Mouse (Mus musculus): ENCODE results near the gene Iqcn. TPM values are rescaled to one million over a fixed set of nuclear protein-coding genes. Genes with fewer than 3 reads are reported as not detected.

Iqcn gene
- polyA plus RNA-seq, 1 experiment from 2014 or later, result not detected

- Histone ChIP-seq H3K36me3 (no peaks in the 10 kb centered on the region), H3K4me3 (replicated peaks) (no peak overlapping the region), H3K9me3 (no peaks in the 10 kb centered on the region), H3K27ac (no peak overlapping the region), H3K27me3 (replicated peaks) (peaks cover 76% of the 10 kb centered on the region), H3K9ac (no peak overlapping the region), H3K4me2 (replicated peaks) (no peak overlapping the region), H3K4me1 (replicated peaks) (peaks cover 17% of the 10 kb centered on the region)
- no peak for ATAC-seq
- WGBS, result 58% methylated on average over 19 of the region's 19 CpGs
Observed at GRCm38 (mm10) chr8:70745691-70746220, 42.5 kb downstream of the Iqcn start.

- ATAC-seq, result no peak
- H3K4me1 ChIP-seq (replicated peaks), result peaks cover 17% of the 10 kb centered on the region
Observed at GRCm38 (mm10) chr8:70746676-70747075, 43.4 kb downstream of the Iqcn start.

GRCm38 (mm10) chr8:70747211-70747890 is 44.1 kb downstream of the Iqcn start:
- H3K9me3 ChIP-seq, result no peaks in the 10 kb centered on the region
- H3K4me1 ChIP-seq (replicated peaks), result peaks cover 17% of the 10 kb centered on the region
- H3K9ac ChIP-seq, result no peak overlapping the region
- H3K4me2 ChIP-seq (replicated peaks), result no peak overlapping the region
- no peak overlapping the region for H3K27ac ChIP-seq
- no peak overlapping the region for H3K4me3 ChIP-seq (replicated peaks)
- H3K27me3 ChIP-seq (replicated peaks), result peaks cover 61% of the 10 kb centered on the region
- 85% methylated on average over 18 of the region's 18 CpGs for WGBS
- no peaks in the 10 kb centered on the region for H3K36me3 ChIP-seq
- ATAC-seq, result no peak

More at GRCm38 (mm10) chr8:70746676-70747075, 43.4 kb downstream of the Iqcn start:
- 61% methylated on average over 9 of the region's 9 CpGs for whole genome bisulfite sequencing
- H3K4me2 ChIP-seq (replicated peaks), result no peak overlapping the region
- no peaks in the 10 kb centered on the region for H3K9me3 ChIP-seq
- no peaks in the 10 kb centered on the region for H3K36me3 ChIP-seq
- H3K4me3 ChIP-seq (replicated peaks), result no peak overlapping the region
- H3K27me3 ChIP-seq (replicated peaks), result peaks cover 68% of the 10 kb centered on the region
- H3K9ac ChIP-seq, result no peak overlapping the region
- H3K27ac ChIP-seq, result no peak overlapping the region

GRCm38 (mm10) chr8:70748246-70749096 is 45.2 kb downstream of the Iqcn start:
- Histone ChIP-seq H3K4me2 (replicated peaks) (no peak overlapping the region), H3K27me3 (replicated peaks) (peaks cover 50% of the 10 kb centered on the region), H3K4me1 (replicated peaks) (peaks cover 20% of the 10 kb centered on the region), H3K36me3 (no peaks in the 10 kb centered on the region), H3K9ac (no peak overlapping the region), H3K4me3 (replicated peaks) (no peak overlapping the region), H3K9me3 (no peaks in the 10 kb centered on the region), H3K27ac (no peak overlapping the region)
- no peak for ATAC-seq
- 83% methylated on average over 23 of the region's 23 CpGs for WGBS

GRCm38 (mm10) chr8:70749097-70749674 is 45.9 kb downstream of the Iqcn start:
- no peak overlapping the region for H3K27ac ChIP-seq
- H3K4me3 ChIP-seq (replicated peaks), result no peak overlapping the region
- no peaks in the 10 kb centered on the region for H3K36me3 ChIP-seq
- WGBS, result 78% methylated on average over 19 of the region's 19 CpGs
- no peak for ATAC-seq
- peaks cover 43% of the 10 kb centered on the region for H3K27me3 ChIP-seq (replicated peaks)
- no peak overlapping the region for H3K9ac ChIP-seq
- H3K9me3 ChIP-seq, result no peaks in the 10 kb centered on the region
- peaks cover 16% of the 10 kb centered on the region for H3K4me1 ChIP-seq (replicated peaks)
- no peak overlapping the region for H3K4me2 ChIP-seq (replicated peaks)

GRCm38 (mm10) chr8:70750128-70750680 is 46.9 kb downstream of the Iqcn start:
- no peak overlapping the region for H3K4me3 ChIP-seq (replicated peaks)
- no peak overlapping the region for H3K27ac ChIP-seq
- no peak overlapping the region for H3K9ac ChIP-seq
- H3K36me3 ChIP-seq, result no peaks in the 10 kb centered on the region
- no peak for ATAC-seq
- 85% methylated on average over 13 of the region's 13 CpGs for WGBS
- H3K9me3 ChIP-seq, result no peaks in the 10 kb centered on the region
- H3K4me1 ChIP-seq (replicated peaks), result peaks cover 16% of the 10 kb centered on the region
- no peak overlapping the region for H3K4me2 ChIP-seq (replicated peaks)
- peaks cover 34% of the 10 kb centered on the region for H3K27me3 ChIP-seq (replicated peaks)

GRCm38 (mm10) chr8:70752000-70752764 is 48.9 kb downstream of the Iqcn start:
- no peak for ATAC-seq
- Histone ChIP-seq H3K9me3 (no peaks in the 10 kb centered on the region), H3K36me3 (peaks cover 1% of the 10 kb centered on the region), H3K4me3 (replicated peaks) (no peak overlapping the region), H3K27me3 (replicated peaks) (peaks cover 16% of the 10 kb centered on the region), H3K4me1 (replicated peaks) (peaks cover 24% of the 10 kb centered on the region), H3K9ac (0 out of 2 replicates have a peak overlapping the region, but pooled peaks have one; percentile 32), H3K4me2 (replicated peaks) (no peak overlapping the region; the same call in 1 of the 2 replicates), H3K27ac (peak overlapping the region; percentile 86)
- 20% methylated on average over 11 of the region's 11 CpGs for WGBS

- peaks cover 8% of the 10 kb centered on the region; the same call in 1 of the 2 replicates for H3K27me3 ChIP-seq (replicated peaks)
- no peak for ATAC-seq
- no peaks in the 10 kb centered on the region for H3K9me3 ChIP-seq
- peaks cover 25% of the 10 kb centered on the region for H3K4me1 ChIP-seq (replicated peaks)
- 13% methylated on average over 21 of the region's 21 CpGs for WGBS
- peak overlapping the region; percentile 86 for H3K27ac ChIP-seq
- peak overlapping the region; percentile 57 for H3K4me2 ChIP-seq (replicated peaks)
- H3K9ac ChIP-seq, result peak overlapping the region; percentile 32
- H3K36me3 ChIP-seq, result peaks cover 9% of the 10 kb centered on the region
- 0 out of 2 replicates have a peak overlapping the region, but pooled peaks have one; percentile 11 for H3K4me3 ChIP-seq (replicated peaks)
Observed at GRCm38 (mm10) chr8:70753151-70753550, 49.9 kb downstream of the Iqcn start.

GRCm38 (mm10) chr8:70754043-70754870 is 51.0 kb downstream of the Iqcn start, which contains the start of gene Rab3a:
Gene Rab3a (plus strand): TSS chr8:70754679.
- ATAC-seq, result peak; percentile 97
- peak within 1 kb of the TSS; percentile 86 for H3K27ac ChIP-seq
- peak within 1 kb of the TSS; percentile 62 for H3K9ac ChIP-seq
- no peaks in the 10 kb centered on the region for H3K9me3 ChIP-seq
- H3K36me3 ChIP-seq, result peaks cover 14% of the 10 kb centered on the region
- peak within 1 kb of the TSS; percentile 85 for H3K4me2 ChIP-seq (replicated peaks)
- 0 out of 2 replicates have a peak, but pooled peaks cover under 1% of the 10 kb centered on the region for H3K27me3 ChIP-seq (replicated peaks)
- H3K4me3 ChIP-seq (replicated peaks), result peak within 1 kb of the TSS; percentile 59
- H3K4me1 ChIP-seq (replicated peaks), result peaks cover 36% of the 10 kb centered on the region
- WGBS, result 8% methylated on average over 37 of the region's 37 CpGs

- Histone ChIP-seq H3K4me1 (replicated peaks) (peaks cover 43% of the 10 kb centered on the region), H3K4me3 (replicated peaks) (peak overlapping the region; percentile 59), H3K27me3 (replicated peaks) (no peaks in the 10 kb centered on the region), H3K36me3 (peaks cover 14% of the 10 kb centered on the region), H3K27ac (peak overlapping the region; percentile 36), H3K4me2 (replicated peaks) (peak overlapping the region; percentile 85), H3K9me3 (no peaks in the 10 kb centered on the region), H3K9ac (peak overlapping the region; percentile 62)
- no peak; the same call in 1 of the 2 replicates for ATAC-seq
- WGBS, result 12% methylated on average over 50 of the region's 50 CpGs
Observed at GRCm38 (mm10) chr8:70754871-70755660, 51.8 kb downstream of the Iqcn start.
